Mouse (Mus musculus) midbrain, embryonic 10.5 days (tissue): ENCODE measurements at regions not wholly inside any gene's neighbourhood (a gene's known extent, or its start where the extent isn't known, plus 50 kb on each side); places are given as distances from the start of the nearest gene placed in this dataset.

Experiments
- DNase-seq: peaks from one replicate; pipeline ENCODE4 v3.0.0-alpha.2; 2017; ENCODE audit warnings: low spot score
- H3K27ac ChIP-seq: fragments of 300-500 bp; sonication (generic); replicated peaks from 2 replicates; pipeline ENCODE4 v1.5.1; 2016; ENCODE audit warnings: mild to moderate bottlenecking
- H3K27me3 ChIP-seq: fragments of 300-500 bp; sonication (generic); 2 replicates; pipeline ENCODE4 v1.6.1; 2016; ENCODE audit warnings: low read depth, mild to moderate bottlenecking; ENCODE audit not compliant: poor library complexity, severe bottlenecking
- H3K36me3 ChIP-seq: fragments of 300-500 bp; sonication (generic); 2 replicates; pipeline ENCODE4 v1.6.1; 2016; ENCODE audit warnings: mild to moderate bottlenecking, moderate library complexity
- H3K4me1 ChIP-seq: fragments of 300-500 bp; sonication (generic); 2 replicates; pipeline ENCODE4 v1.6.1; 2016
- H3K4me3 ChIP-seq: fragments of 300-500 bp; sonication (generic); 2 replicates; pipeline ENCODE4 v1.5.1; 2016; ENCODE audit warnings: mild to moderate bottlenecking, moderate library complexity
- H3K9me3 ChIP-seq: fragments of 300-500 bp; sonication (generic); replicated peaks from 2 replicates; pipeline ENCODE4 v1.6.1; 2016; ENCODE audit warnings: mild to moderate bottlenecking
- WGBS: fragments of 180-500 bp; shearing (Covaris S2); methylation state at CpG from one replicate; pipeline ENCODE4 v1.1.7; 2016; 5-methylcytosine and 5-hydroxymethylcytosine counted together

GRCm38 (mm10) chr13:119310013-119310412 lies 118.4 kb upstream of the Paip1 start:
- Histone ChIP-seq H3K36me3 (no peaks in the 10 kb centered on the region), H3K27me3 (no peaks in the 10 kb centered on the region), H3K4me3 (no peak overlapping the region), H3K4me1 (no peaks in the 10 kb centered on the region), H3K27ac (no peak overlapping the region), H3K9me3 (no peaks in the 10 kb centered on the region)
- no peak for DNase-seq
- 89% methylated on average over 3 of the region's 3 CpGs for WGBS

GRCm38 (mm10) chr13:119314356-119314755 lies 114.0 kb upstream of the Paip1 start:
- H3K4me3 ChIP-seq = no peak overlapping the region
- no peaks in the 10 kb centered on the region for H3K27me3 ChIP-seq
- 80% methylated on average over 3 of the region's 3 CpGs for WGBS
- H3K4me1 ChIP-seq = no peaks in the 10 kb centered on the region
- no peak overlapping the region for H3K27ac ChIP-seq
- DNase-seq = no peak
- no peaks in the 10 kb centered on the region for H3K36me3 ChIP-seq
- no peaks in the 10 kb centered on the region for H3K9me3 ChIP-seq

- no peak overlapping the region for H3K4me3 ChIP-seq
- H3K36me3 ChIP-seq = no peaks in the 10 kb centered on the region
- H3K27ac ChIP-seq = no peak overlapping the region
- H3K27me3 ChIP-seq = no peaks in the 10 kb centered on the region
- 97% methylated on average over 1 of the region's 1 CpGs for WGBS
- DNase-seq = no peak
- no peaks in the 10 kb centered on the region for H3K9me3 ChIP-seq
- H3K4me1 ChIP-seq = no peaks in the 10 kb centered on the region
Measured at GRCm38 (mm10) chr13:119318358-119318757, 110.0 kb upstream of the Paip1 start.

GRCm38 (mm10) chr13:119325510-119325909 lies 102.9 kb upstream of the Paip1 start:
- H3K27me3 ChIP-seq = no peaks in the 10 kb centered on the region
- no peak overlapping the region for H3K4me3 ChIP-seq
- WGBS = 90% methylated on average over 2 of the region's 2 CpGs
- no peaks in the 10 kb centered on the region for H3K36me3 ChIP-seq
- no peak overlapping the region for H3K27ac ChIP-seq
- H3K9me3 ChIP-seq = no peaks in the 10 kb centered on the region
- no peak for DNase-seq
- H3K4me1 ChIP-seq = no peaks in the 10 kb centered on the region

- H3K4me3 ChIP-seq = no peak overlapping the region
- WGBS = 87% methylated on average over 5 of the region's 5 CpGs
Measured at GRCm38 (mm10) chr13:119326877-119327625, 101.3 kb upstream of the Paip1 start.

GRCm38 (mm10) chr13:119328731-119329130 lies 99.7 kb upstream of the Paip1 start:
- H3K9me3 ChIP-seq = no peaks in the 10 kb centered on the region
- no peaks in the 10 kb centered on the region for H3K4me1 ChIP-seq
- no peak overlapping the region for H3K27ac ChIP-seq
- H3K27me3 ChIP-seq = no peaks in the 10 kb centered on the region
- no peak for DNase-seq
- no peaks in the 10 kb centered on the region for H3K36me3 ChIP-seq
- WGBS = 94% methylated on average over 4 of the region's 4 CpGs
- no peak overlapping the region for H3K4me3 ChIP-seq

More at GRCm38 (mm10) chr13:119326877-119327625, 101.3 kb upstream of the Paip1 start:
- H3K27me3 ChIP-seq = no peaks in the 10 kb centered on the region
- no peak overlapping the region for H3K27ac ChIP-seq
- no peaks in the 10 kb centered on the region for H3K36me3 ChIP-seq
- H3K9me3 ChIP-seq = no peaks in the 10 kb centered on the region
- no peaks in the 10 kb centered on the region for H3K4me1 ChIP-seq
- no peak for DNase-seq

- WGBS = 96% methylated on average over 3 of the region's 3 CpGs
- no peak overlapping the region for H3K27ac ChIP-seq
- H3K27me3 ChIP-seq = no peaks in the 10 kb centered on the region
- DNase-seq = no peak
- H3K4me3 ChIP-seq = no peak overlapping the region
- no peaks in the 10 kb centered on the region for H3K4me1 ChIP-seq
- H3K36me3 ChIP-seq = peaks cover 23% of the 10 kb centered on the region
- no peaks in the 10 kb centered on the region for H3K9me3 ChIP-seq
Measured at GRCm38 (mm10) chr13:119331815-119332214, 96.6 kb upstream of the Paip1 start.

GRCm38 (mm10) chr13:119333915-119334314 lies 94.5 kb upstream of the Paip1 start:
- no peak for DNase-seq
- 91% methylated on average over 6 of the region's 6 CpGs for WGBS
- Histone ChIP-seq H3K9me3 (no peaks in the 10 kb centered on the region), H3K4me3 (no peak overlapping the region), H3K36me3 (peaks cover 38% of the 10 kb centered on the region), H3K27ac (no peak overlapping the region), H3K27me3 (no peaks in the 10 kb centered on the region), H3K4me1 (no peaks in the 10 kb centered on the region)

- WGBS = 94% methylated on average over 5 of the region's 5 CpGs
- no peak for DNase-seq
Measured at GRCm38 (mm10) chr13:119337861-119338260, 90.5 kb upstream of the Paip1 start.

GRCm38 (mm10) chr13:119339016-119339415 lies 89.4 kb upstream of the Paip1 start:
- H3K36me3 ChIP-seq = peaks cover 36% of the 10 kb centered on the region
- no peaks in the 10 kb centered on the region for H3K4me1 ChIP-seq
- WGBS = 91% methylated on average over 5 of the region's 5 CpGs
- DNase-seq = no peak
- H3K4me3 ChIP-seq = no peak overlapping the region
- H3K9me3 ChIP-seq = no peaks in the 10 kb centered on the region
- no peaks in the 10 kb centered on the region for H3K27me3 ChIP-seq
- H3K27ac ChIP-seq = no peak overlapping the region

More at GRCm38 (mm10) chr13:119337861-119338260, 90.5 kb upstream of the Paip1 start:
- Histone ChIP-seq H3K9me3 (no peaks in the 10 kb centered on the region), H3K36me3 (peaks cover 38% of the 10 kb centered on the region), H3K4me3 (no peak overlapping the region), H3K4me1 (no peaks in the 10 kb centered on the region), H3K27me3 (no peaks in the 10 kb centered on the region), H3K27ac (no peak overlapping the region)

GRCm38 (mm10) chr13:119339762-119340161 lies 88.6 kb upstream of the Paip1 start:
- Histone ChIP-seq H3K27ac (no peak overlapping the region), H3K4me3 (no peak overlapping the region), H3K4me1 (no peaks in the 10 kb centered on the region), H3K36me3 (peaks cover 35% of the 10 kb centered on the region), H3K9me3 (no peaks in the 10 kb centered on the region), H3K27me3 (no peaks in the 10 kb centered on the region)
- DNase-seq = no peak
- 94% methylated on average over 11 of the region's 11 CpGs for WGBS

GRCm38 (mm10) chr13:119341833-119342232 lies 86.6 kb upstream of the Paip1 start:
- WGBS = 32% methylated on average over 2 of the region's 2 CpGs
- H3K27me3 ChIP-seq = no peaks in the 10 kb centered on the region
- H3K36me3 ChIP-seq = peaks cover 23% of the 10 kb centered on the region
- no peaks in the 10 kb centered on the region for H3K4me1 ChIP-seq
- H3K27ac ChIP-seq = no peak overlapping the region
- no peaks in the 10 kb centered on the region for H3K9me3 ChIP-seq
- peak; percentile 57 for DNase-seq
- H3K4me3 ChIP-seq = no peak overlapping the region

- Histone ChIP-seq H3K27ac (no peak overlapping the region), H3K36me3 (peaks cover 14% of the 10 kb centered on the region), H3K4me3 (no peak overlapping the region), H3K27me3 (no peaks in the 10 kb centered on the region), H3K9me3 (no peaks in the 10 kb centered on the region), H3K4me1 (no peaks in the 10 kb centered on the region)
- 95% methylated on average over 7 of the region's 7 CpGs for WGBS
- no peak for DNase-seq
Measured at GRCm38 (mm10) chr13:119342761-119343160, 85.6 kb upstream of the Paip1 start.
